Mouse (Mus musculus): ENCODE data around the gene Cxcl3.

DNA sequence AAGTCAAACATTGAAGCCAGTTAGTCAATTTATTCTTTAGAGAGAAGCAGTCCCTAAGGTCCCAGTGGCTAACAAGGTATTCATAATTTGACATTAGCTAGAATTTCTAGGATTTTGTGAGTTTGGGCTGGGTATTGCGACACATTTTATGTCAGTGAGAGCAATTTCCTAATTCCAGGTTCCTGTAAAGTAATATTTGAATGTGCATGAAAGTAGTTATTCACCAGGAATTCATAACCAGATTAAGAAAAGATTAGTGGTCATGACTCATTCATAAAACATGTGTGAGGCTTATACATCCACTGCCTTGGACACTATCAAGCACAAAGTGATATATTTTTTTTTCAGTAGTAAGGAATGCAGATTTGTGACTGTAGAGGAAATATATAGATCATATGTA lies 32.0 kb upstream of the Cxcl3 start:
- TF ChIP-seq CTCF (IDR thresholded peaks at IDR 0.05; ENCODE audit: low read depth) = no peak
- TF ChIP-seq EP300 (IDR thresholded peaks at IDR 0.05; ENCODE audit: low read depth) = no peak

All from liver, embryonic 14.5 days (tissue).